Mouse (Mus musculus) MEL (cell line): Measurements from ENCODE around the gene Slc41a3. TPM values are rescaled to one million over a fixed set of nuclear protein-coding genes. Genes with fewer than 3 reads are reported as not detected.

Experiments
- DNase-seq: peaks from one replicate; pipeline ENCODE4 v3.0.0; 2011; ENCODE audit warnings: low read depth, low spot score
- H3K27ac ChIP-seq: 2 replicates; pipeline ENCODE4 v1.5.1; 2012; ENCODE audit warnings: low read depth, mild to moderate bottlenecking, control low read depth, low read length, moderate library complexity; ENCODE audit not compliant: control insufficient read depth
- H3K27me3 ChIP-seq, 2 experiments: fragments of 150-350 bp in 1 of 2; sonication (generic) in 1 of 2; 2 replicates each; pipeline ENCODE4 v1.6.1; 2012; ENCODE audit warnings: low read length in 2 of 2, mild to moderate bottlenecking in 2 of 2, improper control_type of control experiment in 1 of 2, moderate library complexity in 1 of 2; ENCODE audit not compliant: insufficient read depth in 2 of 2, control insufficient read depth in 1 of 2
- H3K36me3 ChIP-seq, 2 experiments: 2 replicates each; pipeline ENCODE4 v1.6.1; 2012 to 2014; ENCODE audit warnings: low read length in 2 of 2, improper control_type of control experiment in 1 of 2, inconsistent platforms in 1 of 2, mild to moderate bottlenecking in 1 of 2; ENCODE audit not compliant: insufficient read depth in 2 of 2, control insufficient read depth in 1 of 2
- H3K4me1 ChIP-seq, 2 experiments: fragments of 150-350 bp in 1 of 2; sonication (generic) in 1 of 2; 2 replicates each; pipeline ENCODE4 v1.6.1; 2012; ENCODE audit warnings: low read length in 2 of 2, improper control_type of control experiment in 1 of 2, mild to moderate bottlenecking in 1 of 2; ENCODE audit not compliant: insufficient read depth in 2 of 2, control insufficient read depth in 1 of 2
- H3K4me3 ChIP-seq, 2 experiments: fragments of 150-350 bp in 1 of 2; sonication (generic) in 1 of 2; 2 replicates each; pipeline ENCODE4 v1.5.1; 2012; ENCODE audit warnings: low read depth in 2 of 2, low read length in 2 of 2, mild to moderate bottlenecking in 2 of 2, moderate library complexity in 2 of 2, control low read depth in 1 of 2, improper control_type of control experiment in 1 of 2; ENCODE audit not compliant: control insufficient read depth in 1 of 2, insufficient read depth in 1 of 2
- H3K79me2 ChIP-seq: 2 replicates; pipeline ENCODE4 v1.6.1; 2012; ENCODE audit warnings: mild to moderate bottlenecking, low read length, moderate library complexity; ENCODE audit not compliant: control insufficient read depth, poor library complexity, insufficient read depth
- H3K9ac ChIP-seq: 2 replicates; pipeline ENCODE4 v1.6.1; 2012; ENCODE audit warnings: low read depth, mild to moderate bottlenecking, control low read depth, low read length, moderate library complexity; ENCODE audit not compliant: control insufficient read depth, poor library complexity, severe bottlenecking
- H3K9me3 ChIP-seq: fragments of 150-350 bp; sonication (generic); replicated peaks from 2 replicates; pipeline ENCODE4 v1.6.1; 2012; ENCODE audit warnings: mild to moderate bottlenecking, low read length, improper control_type of control experiment, moderate library complexity; ENCODE audit not compliant: insufficient read depth
- CHD2 ChIP-seq: IDR thresholded peaks from 2 replicates; pipeline ENCODE4 v1.6.1; 2011; ENCODE audit warnings: low read length, improper control_type of control experiment
- CTCF ChIP-seq, 3 experiments: IDR thresholded peaks in 2 of 3; conservative IDR thresholded peaks in 1 of 3; 2 replicates each; pipeline ENCODE4 v1.5.1; 2011 to 2012; ENCODE audit warnings: low read length in 3 of 3, low read depth in 2 of 3, mild to moderate bottlenecking in 2 of 3, improper control_type of control experiment in 1 of 3, inconsistent platforms in 1 of 3, mixed read lengths in 1 of 3, moderate library complexity in 1 of 3; ENCODE audit not compliant: control insufficient read depth in 1 of 3, insufficient read depth in 1 of 3, poor library complexity in 1 of 3, severe bottlenecking in 1 of 3
- E2F4 ChIP-seq: IDR thresholded peaks from 2 replicates; pipeline ENCODE4 v1.6.1; 2011; ENCODE audit warnings: low read depth, low read length, improper control_type of control experiment, borderline replicate concordance
- ELF1 ChIP-seq: IDR thresholded peaks from 2 replicates; pipeline ENCODE4 v1.6.1; 2014; ENCODE audit warnings: low read depth, mild to moderate bottlenecking, inconsistent platforms, low read length, improper control_type of control experiment, moderate library complexity
- EP300 ChIP-seq, 2 experiments: IDR thresholded peaks; 2 replicates each; pipeline ENCODE4 v1.6.1; 2011; ENCODE audit warnings: improper control_type of control experiment in 2 of 2, low read length in 2 of 2, low read depth in 1 of 2, mild to moderate bottlenecking in 1 of 2
- ETS1 ChIP-seq: IDR thresholded peaks from 2 replicates; pipeline ENCODE4 v1.6.1; 2012; ENCODE audit warnings: low read depth, mild to moderate bottlenecking, inconsistent platforms, low read length, improper control_type of control experiment, moderate library complexity
- GATA1 ChIP-seq: IDR thresholded peaks from 2 replicates; pipeline ENCODE4 v1.6.1; 2011; ENCODE audit warnings: low read depth, low read length, improper control_type of control experiment
- HCFC1 ChIP-seq: IDR thresholded peaks from 2 replicates; pipeline ENCODE4 v1.6.1; 2012; ENCODE audit warnings: low read depth, mild to moderate bottlenecking, inconsistent platforms, low read length, improper control_type of control experiment, moderate library complexity
- MAX ChIP-seq: IDR thresholded peaks from 2 replicates; pipeline ENCODE4 v1.6.1; 2011; ENCODE audit warnings: low read length, improper control_type of control experiment
- MAZ ChIP-seq: IDR thresholded peaks from 2 replicates; pipeline ENCODE4 v1.6.1; 2012; ENCODE audit warnings: low read depth, mild to moderate bottlenecking, inconsistent platforms, low read length, improper control_type of control experiment
- MEF2A ChIP-seq: IDR thresholded peaks from 2 replicates; pipeline ENCODE4 v1.6.1; 2014; ENCODE audit warnings: low read depth, mild to moderate bottlenecking, inconsistent platforms, low read length, improper control_type of control experiment; ENCODE audit not compliant: poor library complexity, insufficient replicate concordance, severe bottlenecking; ENCODE audit errors: extremely low read depth
- MXI1 ChIP-seq: IDR thresholded peaks from 2 replicates; pipeline ENCODE4 v1.6.1; 2011; ENCODE audit warnings: mild to moderate bottlenecking, low read depth, low read length, improper control_type of control experiment
- MYB ChIP-seq: IDR thresholded peaks from 2 replicates; pipeline ENCODE4 v1.6.1; 2011; ENCODE audit warnings: mild to moderate bottlenecking, low read depth, low read length, improper control_type of control experiment
- MYC ChIP-seq: IDR thresholded peaks from 2 replicates; pipeline ENCODE4 v1.6.1; 2011; ENCODE audit warnings: low read depth, mild to moderate bottlenecking, low read length, improper control_type of control experiment, moderate library complexity
- NELFE ChIP-seq: IDR thresholded peaks from 2 replicates; pipeline ENCODE4 v1.6.1; 2011; ENCODE audit warnings: low read depth, low read length, improper control_type of control experiment
- NRF1 ChIP-seq: IDR thresholded peaks from 2 replicates; pipeline ENCODE4 v1.6.1; 2014; ENCODE audit warnings: low read depth, mild to moderate bottlenecking, inconsistent platforms, low read length, improper control_type of control experiment, moderate library complexity; ENCODE audit not compliant: poor library complexity, insufficient read depth, severe bottlenecking
- POLR2A ChIP-seq, 2 experiments: IDR thresholded peaks; 2 replicates each; pipeline ENCODE4 v1.6.1; 2011 to 2012; ENCODE audit warnings: low read length in 2 of 2, mild to moderate bottlenecking in 2 of 2, control low read depth in 1 of 2, improper control_type of control experiment in 1 of 2, low read depth in 1 of 2, moderate library complexity in 1 of 2; ENCODE audit not compliant: control insufficient read depth in 1 of 2, insufficient read depth in 1 of 2, poor library complexity in 1 of 2
- POLR2AphosphoS2 ChIP-seq: IDR thresholded peaks from 2 replicates; pipeline ENCODE4 v1.6.1; 2011; ENCODE audit warnings: low read length, improper control_type of control experiment
- POLR2AphosphoS5 ChIP-seq: IDR thresholded peaks from 2 replicates; pipeline ENCODE4 v1.6.1; 2012; ENCODE audit warnings: low read depth, borderline replicate concordance, mild to moderate bottlenecking, inconsistent platforms, low read length, moderate library complexity, mixed read lengths
- RAD21 ChIP-seq: IDR thresholded peaks from 2 replicates; pipeline ENCODE4 v1.6.1; 2011; ENCODE audit warnings: mild to moderate bottlenecking, low read depth, low read length, improper control_type of control experiment
- RCOR1 ChIP-seq: IDR thresholded peaks from 2 replicates; pipeline ENCODE4 v1.6.1; 2012; ENCODE audit warnings: low read depth, mild to moderate bottlenecking, inconsistent platforms, low read length, improper control_type of control experiment
- SIN3A ChIP-seq: IDR thresholded peaks from 2 replicates; pipeline ENCODE4 v1.6.1; 2012; ENCODE audit warnings: low read length, improper control_type of control experiment, inconsistent platforms
- SMC3 ChIP-seq: IDR thresholded peaks from 2 replicates; pipeline ENCODE4 v1.6.1; 2011; ENCODE audit warnings: low read depth, low read length, improper control_type of control experiment
- TAL1 ChIP-seq: IDR thresholded peaks from 2 replicates; pipeline ENCODE4 v1.6.1; 2012; ENCODE audit warnings: mild to moderate bottlenecking, inconsistent platforms, low read length, moderate library complexity, mixed read lengths
- TBP ChIP-seq: IDR thresholded peaks from 2 replicates; pipeline ENCODE4 v1.8.0; 2011; ENCODE audit warnings: low read depth, low read length, improper control_type of control experiment
- TCF12 ChIP-seq: IDR thresholded peaks from 2 replicates; pipeline ENCODE4 v1.6.1; 2014; ENCODE audit warnings: low read depth, mild to moderate bottlenecking, inconsistent platforms, low read length, improper control_type of control experiment, moderate library complexity
- UBTF ChIP-seq: IDR thresholded peaks from 2 replicates; pipeline ENCODE4 v1.6.1; 2012; ENCODE audit warnings: low read depth, mild to moderate bottlenecking, inconsistent platforms, low read length, improper control_type of control experiment, moderate library complexity, borderline replicate concordance; ENCODE audit not compliant: insufficient read depth
- ZC3H11A ChIP-seq: IDR thresholded peaks from 2 replicates; pipeline ENCODE4 v1.6.1; 2012; ENCODE audit warnings: low read depth, mild to moderate bottlenecking, inconsistent platforms, low read length, improper control_type of control experiment
- ZKSCAN1 ChIP-seq: IDR thresholded peaks from 2 replicates; pipeline ENCODE4 v1.6.1; 2012; ENCODE audit warnings: low read depth, mild to moderate bottlenecking, inconsistent platforms, low read length, improper control_type of control experiment, moderate library complexity
- ZMIZ1 ChIP-seq: IDR thresholded peaks from 2 replicates; pipeline ENCODE4 v1.6.1; 2012; ENCODE audit warnings: low read depth, mild to moderate bottlenecking, inconsistent platforms, low read length, improper control_type of control experiment, moderate library complexity
- polyA plus RNA-seq, 2 experiments: library from polyadenylated mRNA; stranded (reverse) in 1 of 2; unstranded in 1 of 2; fragments of >175 nt in 1 of 2; fragments of >200 nt in 1 of 2; gene quantifications; 2 replicates each; pipeline versions ENCODE4 v1.2.1 to v1.2.4; 2012; ENCODE audit warnings: low replicate concordance in 2 of 2, low read depth in 1 of 2; ENCODE audit not compliant: insufficient read length in 2 of 2, insufficient read depth in 1 of 2, missing spikeins in 1 of 2
- total RNA-seq: library from RNA; depleted of rRNA; stranded (reverse); fragments of 300-350 nt; gene quantifications from 2 replicates; pipeline ENCODE4 v1.2.3, GENCODE M21; 2012

Slc41a3 gene
- total and polyA plus RNA-seq, 3 experiments = 65.8 to 70.4 TPM; not detected in 1

GRCm38 (mm10) chr6:90618274-90618673 lies 13.7 kb downstream of the Slc41a3 start:
- peaks cover 0 to 19% of the 10 kb centered on the region in 2 experiments; a peak in 2 of 4 replicates for H3K36me3 ChIP-seq
- H3K4me1 ChIP-seq = peaks cover 9 to 38% of the 10 kb centered on the region in 2 experiments; a peak in 3 of 4 replicates
- H3K79me2 ChIP-seq = peaks cover 55% of the 10 kb centered on the region
- peak; percentile 91 for DNase-seq
- peak overlapping the region; percentile 97 for H3K27ac ChIP-seq
- H3K9ac ChIP-seq = peak overlapping the region; percentile 92
- TF ChIP-seq ZMIZ1 (peak; percentile 67; the same call in 1 of the 2 replicates), E2F4 (no peak), HCFC1 (peak; percentile 73), CHD2 (peak; percentile 78), POLR2AphosphoS5 (no peak), ETS1 (peak; percentile 87), RCOR1 (peak; percentile 88; the same call in 1 of the 2 replicates), ZKSCAN1 (no peak), TCF12 (peak; percentile 96), POLR2A (IDR thresholded peaks at IDR 0.05; ENCODE audit: control insufficient read depth in 1 of 2, insufficient read depth in 1 of 2, low read depth in 1 of 2, low read length in 2 of 2, poor library complexity in 1 of 2) (peak; percentile 65 to 94; a peak in 3 of 4 replicates), TAL1 (peak; percentile 95), MAX (0 out of 2 replicates have a peak, but pooled peaks have one; percentile 11), MXI1 (peak; percentile 72), MYC (peak; percentile 76), EP300 (IDR thresholded peaks at IDR 0.05; ENCODE audit: low read depth in 1 of 2, low read length in 2 of 2) (peak; percentile 92 to 98), SIN3A (peak; percentile 81), MYB (peak; percentile 84), ZC3H11A (no peak), NELFE (peak; percentile 81), SMC3 (no peak), GATA1 (peak; percentile 91), ELF1 (peak; percentile 89), TBP (peak; percentile 95), NRF1 (peak; percentile 63), MAZ (peak; percentile 94; the same call in 1 of the 2 replicates), RAD21 (no peak), CTCF (IDR thresholded peaks at IDR 0.05 in 2 of 3, conservative IDR thresholded peaks at IDR 0.05 in 1 of 3; ENCODE audit: control insufficient read depth in 1 of 3, insufficient read depth in 1 of 3, low read depth in 2 of 3, low read length in 3 of 3, poor library complexity in 1 of 3, severe bottlenecking in 1 of 3) (no peak), MEF2A (no peak), POLR2AphosphoS2 (peak; percentile 83), UBTF (0 out of 2 replicates have a peak, but pooled peaks have one; percentile 13)
- H3K27me3 ChIP-seq = no peaks in the 10 kb centered on the region
- peak overlapping the region; percentile 59 to 61 for H3K4me3 ChIP-seq
- no peaks in the 10 kb centered on the region for H3K9me3 ChIP-seq
